Mouse (Mus musculus) monocyte, adult 5-6 weeks (primary cell): ENCODE results near the gene Mtmr6. TPM values are rescaled to one million over a fixed set of nuclear protein-coding genes. Genes with fewer than 3 reads are reported as not detected.
"Not testable (repeated sequence)": the region's sequence is repeated elsewhere in the genome, so short reads cannot be mapped to it uniquely, and the experiment has no call there.

Experiments
- ATAC-seq: fragments of 153-309, 156-312 bp; replicated peaks from 2 replicates; pipeline ENCODE4 v1.8.0; 2017; ENCODE audit warnings: mild to moderate bottlenecking; ENCODE audit not compliant: low TSS enrichment, insufficient number of reproducible peaks, severe bottlenecking, poor library complexity, low FRiP score
- total RNA-seq: library from RNA; stranded (forward); fragments of 200-1000, 200-491, 200-594 nt; gene quantifications from 3 replicates; pipeline ENCODE4 v1.2.3, GENCODE M21; 2017

The Mtmr6 gene
- total RNA-seq, 1 experiment from 2014 or later = 192 TPM

DNA sequence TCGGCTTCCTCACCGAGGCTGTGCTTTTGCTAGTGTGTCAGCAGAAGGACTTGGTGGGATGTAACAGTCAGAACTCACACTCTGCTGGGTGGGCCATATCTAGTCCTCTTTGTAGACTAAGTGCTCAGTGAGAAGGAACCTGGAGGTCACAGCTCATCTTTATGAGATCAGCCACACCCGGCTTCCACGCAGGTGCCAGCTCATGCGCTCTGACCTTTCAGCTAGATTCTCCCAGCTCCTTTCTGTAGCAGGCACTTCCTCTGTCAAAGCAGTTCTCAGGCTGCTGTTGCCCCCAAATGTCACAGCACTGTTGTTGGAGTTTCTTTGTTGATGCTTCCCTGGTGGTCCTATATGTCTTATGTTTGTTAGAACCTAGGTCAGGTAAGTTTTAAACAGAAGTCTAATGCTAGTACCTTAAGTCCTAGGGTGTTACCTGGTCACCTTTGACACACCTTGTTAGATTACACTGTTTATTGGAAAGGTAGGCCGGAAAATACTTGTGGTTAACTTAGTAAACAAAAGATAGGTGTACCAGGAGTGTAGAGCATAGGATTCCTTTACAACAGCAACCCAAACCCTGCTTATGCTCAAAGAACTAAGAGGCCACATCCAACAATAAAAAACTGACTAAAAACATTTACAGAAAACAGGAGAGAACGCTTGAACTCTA, 21.3 kb downstream of the Mtmr6 start:
- ATAC-seq = no peak

DNA sequence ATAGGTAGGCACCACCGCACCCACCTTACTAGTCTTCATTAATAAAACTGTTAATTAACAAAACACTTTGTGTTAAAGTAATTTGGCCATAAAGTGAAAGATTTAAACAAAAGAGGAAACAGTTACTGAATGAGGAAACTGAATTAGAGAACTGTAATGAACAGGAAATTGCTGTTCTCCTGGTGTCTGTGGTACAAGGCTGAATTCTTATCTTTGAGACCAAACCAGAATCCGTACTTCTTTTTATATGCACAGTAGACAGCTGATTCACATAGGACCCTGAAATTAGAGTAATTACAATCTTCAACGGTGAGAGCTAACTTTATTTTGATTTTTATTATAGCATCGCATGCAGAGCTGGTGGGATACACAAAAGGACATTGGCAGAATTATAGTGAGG, 25.3 kb downstream of the Mtmr6 start:
- ATAC-seq = peak; percentile 70; the same call in 1 of the 2 replicates

DNA sequence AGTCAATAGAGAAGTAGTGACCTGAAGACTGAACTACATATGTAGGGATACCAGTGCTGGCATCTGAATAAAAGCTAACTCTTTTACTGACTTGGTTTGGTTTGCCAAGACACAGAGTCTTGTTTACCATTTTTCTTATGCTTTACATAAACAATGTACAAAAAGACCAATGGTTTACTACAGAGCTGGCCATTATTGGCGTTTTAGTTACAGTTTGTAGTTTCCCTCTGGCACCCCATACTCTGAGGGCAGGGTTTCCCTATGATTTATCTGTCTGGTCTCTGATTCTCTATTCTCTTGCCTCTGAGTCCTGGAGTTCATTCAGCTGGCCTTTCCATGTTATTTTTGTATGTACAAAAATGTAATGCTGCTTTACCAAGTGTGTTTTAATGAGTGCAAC, 30.5 kb downstream of the Mtmr6 start:
- no peak for ATAC-seq

DNA sequence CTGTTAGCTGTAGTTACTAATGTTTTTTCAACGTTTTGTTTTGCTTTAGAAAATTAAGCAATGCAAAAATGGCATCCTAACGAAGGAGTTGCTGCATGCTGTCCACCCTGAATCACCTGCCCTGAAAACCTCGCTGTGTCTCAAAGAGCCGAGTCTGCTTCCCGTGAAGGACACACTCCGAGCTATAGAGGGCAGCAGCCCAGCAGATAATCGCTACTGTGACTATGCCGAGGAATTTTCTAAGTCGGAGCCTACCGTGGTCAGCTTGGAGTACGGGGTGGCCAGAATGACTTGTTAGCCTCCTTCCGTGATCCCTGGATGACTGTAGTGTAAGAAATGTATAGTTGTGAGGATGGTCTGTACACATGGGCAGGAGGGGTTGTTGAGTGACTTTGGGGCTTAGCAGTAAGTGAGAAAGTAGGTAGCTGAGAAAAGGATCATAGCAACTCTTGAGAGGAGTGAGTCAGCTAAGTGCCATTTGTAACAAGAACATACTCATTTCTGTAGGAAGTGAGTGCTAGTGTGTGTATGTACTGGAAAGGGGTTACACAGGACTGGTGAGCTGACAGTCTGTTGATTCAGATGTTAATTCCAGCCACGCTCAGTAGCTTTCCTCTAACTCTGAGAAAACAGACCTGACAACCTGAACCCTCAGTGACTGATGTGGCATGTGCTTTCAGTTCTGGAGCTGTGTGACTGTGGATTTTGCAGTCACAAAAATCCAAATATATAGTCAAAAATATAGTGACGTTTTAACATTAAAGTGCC, 35.4 kb downstream of the Mtmr6 start:
- ATAC-seq = no peak

DNA sequence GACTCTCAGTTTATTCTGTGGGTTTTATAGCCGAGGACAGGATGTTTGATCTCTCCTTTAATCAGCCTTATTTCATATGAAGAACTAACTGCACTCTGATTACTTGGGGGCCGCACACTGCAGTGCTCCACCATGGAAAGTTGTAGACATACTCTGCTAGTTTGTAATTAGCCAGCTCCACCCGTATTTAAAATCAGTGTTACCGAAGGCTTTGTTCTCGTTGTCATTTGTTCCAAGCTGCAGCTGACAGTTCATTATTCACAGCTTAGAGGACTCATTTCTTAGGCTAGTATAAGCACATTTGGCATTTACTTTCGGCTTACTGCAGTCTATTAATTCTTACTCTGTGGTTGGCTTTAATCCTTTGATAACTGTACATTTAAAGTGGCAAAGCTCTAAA, 36.0 kb downstream of the Mtmr6 start:
- no peak for ATAC-seq

GRCm38 (mm10) chr14:60302441-60302840, 37.4 kb downstream of the Mtmr6 start:
- no peak for ATAC-seq

DNA sequence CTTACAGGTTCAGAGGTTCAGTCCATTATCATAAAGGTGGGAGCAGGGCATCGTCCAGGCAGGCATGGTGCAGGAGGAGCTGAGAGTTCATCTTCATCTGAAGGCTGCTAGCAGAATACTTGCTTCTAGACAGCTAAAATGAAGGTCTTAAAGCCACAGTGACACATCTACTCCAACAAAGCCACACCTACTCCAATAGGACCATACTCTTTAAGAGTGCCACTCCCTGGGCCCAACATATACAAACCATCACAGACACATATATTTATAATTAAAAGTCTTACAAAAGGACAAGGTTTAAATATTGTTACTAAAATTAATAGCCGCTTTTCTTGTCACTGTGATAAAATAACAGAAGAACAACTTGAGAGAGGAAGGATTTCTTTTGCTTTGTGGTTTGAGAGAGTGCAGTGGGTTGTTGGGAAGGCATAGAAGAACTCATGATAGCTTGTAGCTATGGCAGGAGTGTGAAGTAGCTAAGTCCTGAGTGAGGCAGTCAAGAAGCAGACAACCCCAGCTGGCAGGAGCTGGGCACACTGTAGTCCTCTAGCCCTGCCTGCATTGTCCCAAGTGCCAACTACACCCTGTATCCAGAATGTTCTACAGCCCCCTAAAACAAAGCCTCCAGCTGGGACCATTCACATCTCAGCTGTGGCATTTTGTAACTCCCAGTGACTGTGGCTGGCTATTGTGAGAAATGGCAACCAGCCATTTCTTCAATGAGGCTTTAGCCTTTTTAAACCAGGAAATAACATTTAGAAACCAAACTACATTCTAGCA, 39.6 kb downstream of the Mtmr6 start:
- ATAC-seq = no peak

GRCm38 (mm10) chr14:60308113-60308512, 43.1 kb downstream of the Mtmr6 start:
- ATAC-seq = no peak

DNA sequence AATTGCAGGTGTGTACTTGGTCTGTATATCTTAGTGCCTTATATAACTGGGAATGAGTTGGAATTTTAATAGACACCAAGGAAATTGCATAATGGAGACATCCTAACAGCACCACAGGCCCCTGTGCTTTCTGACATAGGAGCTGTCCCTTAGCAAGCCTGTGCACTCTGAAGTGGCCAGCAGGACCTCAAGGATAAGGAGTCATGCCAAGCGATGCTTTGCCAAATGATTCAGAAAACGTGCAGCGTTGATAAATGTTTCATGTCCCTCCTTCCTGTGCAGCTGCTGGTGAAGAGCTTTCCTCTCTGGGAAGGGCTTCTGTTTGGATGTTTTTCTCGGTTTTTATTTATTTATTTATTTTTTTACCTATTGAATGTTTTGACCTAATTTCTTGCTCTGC, 45.7 kb downstream of the Mtmr6 start:
- no peak for ATAC-seq

DNA sequence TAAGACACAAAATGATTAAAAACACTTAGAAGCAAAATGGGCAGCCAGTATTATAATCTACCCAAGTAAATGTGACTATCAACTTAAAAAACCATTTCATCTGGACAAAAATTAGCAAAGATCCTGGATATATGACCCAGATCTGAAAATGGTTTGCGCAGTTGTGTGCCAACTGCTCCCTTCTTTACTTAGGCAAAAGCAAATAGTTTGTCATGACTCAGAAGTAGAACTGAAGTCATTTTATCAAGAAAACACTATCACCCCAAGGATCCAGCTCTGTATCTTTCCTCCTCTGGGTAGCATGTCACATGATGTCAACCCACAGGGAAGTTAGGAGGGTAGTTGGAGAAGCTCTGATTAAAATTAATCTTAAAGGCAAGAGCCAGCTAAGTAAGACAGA, 54.2 kb downstream of the Mtmr6 start:
- ATAC-seq = no peak

DNA sequence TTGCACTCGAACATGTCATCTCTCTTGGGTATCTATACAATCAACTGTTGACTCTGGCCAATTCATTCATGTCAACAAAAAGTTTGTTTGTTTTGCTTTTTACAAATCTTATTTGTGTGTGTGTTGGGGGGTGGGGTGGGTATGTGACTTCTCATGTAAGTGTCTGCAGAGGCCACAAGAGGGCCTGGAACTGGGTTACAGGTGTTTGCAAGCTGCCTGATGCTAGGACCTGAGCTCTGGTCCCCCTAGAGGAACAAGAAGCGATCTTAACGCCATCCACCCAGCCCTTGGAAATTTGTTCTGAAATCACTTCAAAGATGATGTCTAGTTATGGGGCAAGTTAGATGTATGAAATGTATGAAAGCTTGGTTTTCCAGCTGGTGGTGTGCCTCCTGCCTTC, 55.8 kb downstream of the Mtmr6 start:
- ATAC-seq = no peak

DNA sequence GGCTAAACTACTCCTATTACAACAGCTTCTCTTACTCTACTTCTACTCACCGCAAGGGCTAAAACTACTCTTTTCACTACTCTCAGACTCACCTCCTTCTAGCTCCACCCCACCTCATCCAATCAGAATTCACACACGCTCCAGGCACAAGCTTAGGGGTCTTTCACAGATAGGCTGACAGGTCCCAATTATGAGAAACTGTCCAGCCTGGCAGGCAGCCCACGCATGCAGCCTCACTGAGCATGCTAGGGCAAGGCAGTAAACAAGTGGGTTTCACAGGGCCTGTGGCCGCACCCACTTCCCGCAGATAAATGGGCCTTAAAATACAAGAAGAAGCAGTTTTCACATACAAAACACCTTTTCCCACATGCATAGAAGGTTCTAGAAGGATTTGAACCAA, 75.0 kb downstream of the Mtmr6 start:
- not testable (repeated sequence) for ATAC-seq

DNA sequence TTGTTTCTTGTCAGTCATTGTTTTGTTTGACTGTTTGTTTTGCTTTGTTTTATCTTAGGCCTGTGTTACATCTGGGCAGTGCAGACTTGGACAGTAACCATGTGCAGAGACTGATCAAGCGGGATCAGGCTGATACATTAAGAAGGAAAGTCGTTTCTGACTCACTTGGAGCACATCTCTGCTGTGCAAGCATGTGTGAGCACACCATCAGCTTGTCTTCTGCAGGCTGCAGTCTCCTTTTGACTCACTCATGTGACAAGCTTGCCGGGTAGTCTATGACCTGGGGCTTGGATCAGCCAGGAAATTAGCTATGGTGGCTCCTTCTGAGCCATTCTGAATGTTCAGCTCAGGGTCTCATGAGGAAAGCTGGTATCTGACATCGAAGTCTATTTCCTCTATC, 75.5 kb downstream of the Mtmr6 start:
- ATAC-seq = no peak

GRCm38 (mm10) chr14:60345326-60345876, 80.4 kb downstream of the Mtmr6 start:
- ATAC-seq = no peak

Other genes with a start within 250 kb of the Mtmr6 start
- gene Atp8a2, start 68.0 kb upstream of the Mtmr6 start, total RNA-seq = 0.57 to 0.85 TPM (median 0.78 TPM) in 3 replicates
- gene Nupl1, start 13.8 kb upstream of the Mtmr6 start, total RNA-seq = 0.29 TPM in 1 of 3 replicates, not detected in the others
- 55.7 to 68.8 TPM (median 65.3 TPM) in 3 replicates for gene Gm49336, start 13.7 kb upstream of the Mtmr6 start, total RNA-seq
- not detected in 3 replicates for gene Amer2, start 108.0 kb downstream of the Mtmr6 start, total RNA-seq